ENCODE assay signal across 8 mouse cellular contexts in genomic region chr4:137387482-137388058, GRCm38 (mm10). TPM values are rescaled to one million over a fixed set of nuclear protein-coding genes. Genes with fewer than 3 reads are reported as not detected.
A peak's percentile ranks its signal among the peaks of the same experiment; 100 is the strongest.
DNase-seq lines count a peak whose midpoint lies in the region; ATAC-seq lines count a peak whose summit lies in the region.

No protein-coding gene starts in this region.

- H3K27me3 ChIP-seq in heart, embryonic 16.5 days (ENCODE audit: control insufficient read depth, insufficient read depth, low read length): no peaks in the 10 kb centered on the region
- H3K27me3 ChIP-seq in midbrain, embryonic 15.5 days (replicated peaks): no peaks in the 10 kb centered on the region

- WGBS in heart, embryonic 16.5 days: under 1% methylated on average over 20 of the region's 20 CpGs
- 1% methylated on average over 20 of the region's 20 CpGs for WGBS in midbrain, embryonic 15.5 days

- no peak for ATAC-seq in heart, embryonic 16.5 days (replicated peaks; ENCODE audit: extremely low read depth, insufficient read depth, low FRiP score)
- peak; percentile 6 for ATAC-seq in inflammation-experienced regulatory T-cells, adult 6 months
- no peak; the same call in 1 of the 2 replicates for ATAC-seq in midbrain, embryonic 15.5 days (replicated peaks)
- no peak for ATAC-seq in frontal cortex, adult (ENCODE audit: low TSS enrichment)

- H3K9ac ChIP-seq in heart, embryonic 16.5 days (ENCODE audit: low read length): peak overlapping the region; percentile 93
- peak overlapping the region; percentile 91 for H3K9ac ChIP-seq in midbrain, embryonic 15.5 days

- DNase-seq in heart, postnatal 36 days: no peak
- no peak for DNase-seq in kidney, postnatal 36 days
- DNase-seq in adrenal gland, postnatal 25 days: no peak

- H3K36me3 ChIP-seq in heart, embryonic 16.5 days (ENCODE audit: control insufficient read depth, insufficient read depth): no peaks in the 10 kb centered on the region
- H3K36me3 ChIP-seq in midbrain, embryonic 15.5 days (replicated peaks): no peaks in the 10 kb centered on the region

- H3K4me3 ChIP-seq in heart, embryonic 16.5 days (ENCODE audit: low read length): peak overlapping the region; percentile 87
- peak overlapping the region; percentile 87 for H3K4me3 ChIP-seq in brown adipose tissue, adult 24 weeks (ENCODE audit: insufficient read depth, low read depth, low read length)
- peak overlapping the region; percentile 95 for H3K4me3 ChIP-seq in midbrain, embryonic 15.5 days

- H3K27ac ChIP-seq in heart, embryonic 16.5 days (ENCODE audit: low read length): peak overlapping the region; percentile 92
- peak overlapping the region; percentile 100 for H3K27ac ChIP-seq in brown adipose tissue, adult 24 weeks (replicated peaks; ENCODE audit: low read depth, low read length)
- H3K27ac ChIP-seq in midbrain, embryonic 15.5 days: peak overlapping the region; percentile 92

- intact Hi-C loops in heart, postnatal 36 days (cut with DNase I): no loop called here

- peak overlapping the region; percentile 85 for H3K4me2 ChIP-seq in heart, embryonic 16.5 days (ENCODE audit: low read depth, low read length)
- peak overlapping the region; percentile 70 for H3K4me2 ChIP-seq in midbrain, embryonic 15.5 days

- 0 out of 2 replicates have a peak, but pooled peaks cover 3% of the 10 kb centered on the region for H3K9me3 ChIP-seq in heart, embryonic 16.5 days (replicated peaks; ENCODE audit: control insufficient read depth, low read length)
- H3K9me3 ChIP-seq in midbrain, embryonic 15.5 days: no peaks in the 10 kb centered on the region

- H3K4me1 ChIP-seq in heart, embryonic 16.5 days (ENCODE audit: control insufficient read depth, insufficient read depth, low read length): 0 out of 2 replicates have a peak, but pooled peaks cover 5% of the 10 kb centered on the region
- H3K4me1 ChIP-seq in brown adipose tissue, adult 24 weeks (ENCODE audit: control insufficient read depth, insufficient read depth, insufficient read length, low read length): no peaks in the 10 kb centered on the region
- peaks cover 17% of the 10 kb centered on the region for H3K4me1 ChIP-seq in midbrain, embryonic 15.5 days

RNA-seq across cellular contexts. Expression of gene Cela3a, which starts 22.0 kb away (rescaled TPM):
- not detected in 2 replicates for polyA plus RNA-seq in heart, embryonic 16.5 days (2015; fragmentation: Nextera tagmentation; extraction: Ambion mirVana)
- not detected for total RNA-seq in heart, postnatal 36 days (2021)
- polyA plus RNA-seq in brown adipose tissue, adult 24 weeks (2012; ENCODE audit: insufficient read depth, insufficient read length, missing spikeins): not detected in 2 replicates
- not detected for polyA plus RNA-seq in inflammation-experienced regulatory T-cells, adult 6 months (2017; shearing (Covaris generic))
- not detected in 2 replicates for polyA plus RNA-seq in midbrain, embryonic 15.5 days (2015; fragmentation: Nextera tagmentation; extraction: Ambion mirVana)
- not detected in 2 replicates for total RNA-seq in adrenal gland, postnatal 25 days (2021)

RNA-seq across cellular contexts. Expression of gene Cdc42, which starts 30.1 kb away (rescaled TPM):
- polyA plus RNA-seq in heart, embryonic 16.5 days (2015; fragmentation: Nextera tagmentation; extraction: Ambion mirVana): 497 and 514 TPM in 2 replicates
- total RNA-seq in heart, postnatal 36 days (2021): 100 to 1,000 TPM; 156 to 160 TPM
- polyA plus RNA-seq in brown adipose tissue, adult 24 weeks (2012; ENCODE audit: insufficient read depth, insufficient read length, missing spikeins): 352 and 400 TPM in 2 replicates
- polyA plus RNA-seq in inflammation-experienced regulatory T-cells, adult 6 months (2017; shearing (Covaris generic)): 1,000 to 10,000 TPM in 1 of 3 experiments, 100 to 1,000 TPM in 2; 615 to 1,059 (median 624) TPM
- polyA plus RNA-seq in midbrain, embryonic 15.5 days (2015; fragmentation: Nextera tagmentation; extraction: Ambion mirVana): 902 and 940 TPM in 2 replicates
- 429 and 434 TPM in 2 replicates for total RNA-seq in adrenal gland, postnatal 25 days (2021)

RNA-seq across cellular contexts. Expression of gene Cela3b, which starts 42.8 kb away (rescaled TPM):
- polyA plus RNA-seq in heart, embryonic 16.5 days (2015; fragmentation: Nextera tagmentation; extraction: Ambion mirVana): 0.35 TPM in 1 of 2 replicates, not detected in the other
- total RNA-seq in heart, postnatal 36 days (2021): not detected
- not detected in 2 replicates for polyA plus RNA-seq in brown adipose tissue, adult 24 weeks (2012; ENCODE audit: insufficient read depth, insufficient read length, missing spikeins)
- not detected for polyA plus RNA-seq in inflammation-experienced regulatory T-cells, adult 6 months (2017; shearing (Covaris generic))
- not detected in 2 replicates for polyA plus RNA-seq in midbrain, embryonic 15.5 days (2015; fragmentation: Nextera tagmentation; extraction: Ambion mirVana)
- total RNA-seq in adrenal gland, postnatal 25 days (2021): not detected in 2 replicates
